Mouse (Mus musculus) liver, postnatal 0 days (tissue): ENCODE measurements around the gene Hlcs. TPM values are rescaled to one million over a fixed set of nuclear protein-coding genes. Genes with fewer than 3 reads are reported as not detected.

ENCODE experiments used
- ATAC-seq: fragments of 200-750 bp; cut with Nextera tagmentation; 2 replicates; pipeline ENCODE4 v1.8.0; 2017; ENCODE audit warnings: mild to moderate bottlenecking, moderate library complexity
- DNase-seq: peaks from one replicate; pipeline ENCODE4 v3.0.0-alpha.2; 2016
- H3K27ac ChIP-seq: fragments of 300-500 bp; sonication (generic); 2 replicates; pipeline ENCODE4 v1.5.1; 2014; ENCODE audit warnings: antibody characterized with exemption, moderate library complexity, mild to moderate bottlenecking, low read depth
- H3K27me3 ChIP-seq: fragments of 300-500 bp; sonication (generic); 2 replicates; pipeline ENCODE4 v1.6.1; 2014; ENCODE audit warnings: low read length, control low read depth, mixed read lengths; ENCODE audit not compliant: insufficient read depth
- H3K36me3 ChIP-seq: fragments of 300-500 bp; sonication (generic); replicated peaks from 2 replicates; pipeline ENCODE4 v1.6.1; 2014; ENCODE audit warnings: mild to moderate bottlenecking, control low read depth, low read length, moderate library complexity, mixed read lengths; ENCODE audit not compliant: insufficient read depth
- H3K4me1 ChIP-seq: fragments of 300-500 bp; sonication (generic); 2 replicates; pipeline ENCODE4 v1.6.1; 2014; ENCODE audit warnings: antibody characterized with exemption, mild to moderate bottlenecking, control low read depth; ENCODE audit not compliant: insufficient read depth
- H3K4me2 ChIP-seq: fragments of 300-500 bp; sonication (generic); 2 replicates; pipeline ENCODE4 v1.6.1; 2014; ENCODE audit warnings: low read depth, mild to moderate bottlenecking, low read length, moderate library complexity, mixed read lengths
- H3K4me3 ChIP-seq: fragments of 300-500 bp; sonication (generic); 2 replicates; pipeline ENCODE4 v1.5.1; 2014; ENCODE audit warnings: low read depth, low read length
- H3K9ac ChIP-seq: fragments of 300-500 bp; sonication (generic); replicated peaks from 2 replicates; pipeline ENCODE4 v1.6.1; 2014; ENCODE audit warnings: mild to moderate bottlenecking, moderate library complexity
- H3K9me3 ChIP-seq: fragments of 300-500 bp; sonication (generic); 2 replicates; pipeline ENCODE4 v1.6.1; 2016; ENCODE audit warnings: mild to moderate bottlenecking, control low read depth, low read length, mixed read lengths
- CTCF ChIP-seq: sonication (generic); IDR thresholded peaks from 2 replicates; pipeline ENCODE4 v1.5.1; 2016; ENCODE audit warnings: antibody characterized with exemption, low read depth
- EP300 ChIP-seq: IDR thresholded peaks from 2 replicates; pipeline ENCODE4 v1.6.1; 2016; ENCODE audit warnings: antibody characterized with exemption, low read depth, mild to moderate bottlenecking
- WGBS: fragments of 180-500 bp; shearing (Covaris S2); extraction: QIAGEN DNeasy Blood & Tissue Kit; methylation state at CpG from one replicate; pipeline ENCODE4 v1.1.7; 2014; ENCODE audit not compliant: insufficient replicate concordance; 5-methylcytosine and 5-hydroxymethylcytosine counted together
- polyA plus RNA-seq: library from polyadenylated mRNA; unstranded; fragments of >200 nt; fragmentation: Nextera tagmentation; extraction: Ambion mirVana; gene quantifications from 2 replicates; pipeline ENCODE4 v1.2.1, GENCODE M21; 2015

Hlcs gene
- polyA plus RNA-seq, 1 experiment from 2014 or later: 2.9 TPM

DNA sequence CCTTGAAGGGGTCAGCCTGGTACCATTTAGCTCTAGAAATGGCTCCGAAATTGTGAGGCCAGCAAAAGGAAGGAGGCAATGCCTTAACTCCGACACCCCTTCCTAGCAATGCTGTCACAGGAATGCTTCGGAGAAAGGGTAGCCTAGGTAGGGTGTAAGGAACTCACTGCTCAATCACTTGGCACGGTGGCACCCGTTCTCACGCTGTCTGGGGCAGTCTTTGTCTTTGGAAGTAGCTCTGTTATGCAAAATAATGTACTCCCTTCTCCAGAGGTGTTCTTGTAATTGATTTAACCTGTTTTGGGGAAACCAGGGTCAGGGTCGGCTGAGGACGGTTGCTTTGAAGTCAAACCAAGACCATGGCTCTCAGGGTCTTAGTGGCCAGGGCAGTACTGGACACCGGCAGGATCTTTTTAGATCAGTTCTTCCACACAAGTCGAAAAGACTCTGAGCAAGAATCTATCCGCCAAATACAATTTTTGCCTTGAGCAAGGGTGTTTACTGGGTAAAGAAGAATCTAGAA lies 225.1 kb downstream of the Hlcs start:
- no peak for DNase-seq

DNA sequence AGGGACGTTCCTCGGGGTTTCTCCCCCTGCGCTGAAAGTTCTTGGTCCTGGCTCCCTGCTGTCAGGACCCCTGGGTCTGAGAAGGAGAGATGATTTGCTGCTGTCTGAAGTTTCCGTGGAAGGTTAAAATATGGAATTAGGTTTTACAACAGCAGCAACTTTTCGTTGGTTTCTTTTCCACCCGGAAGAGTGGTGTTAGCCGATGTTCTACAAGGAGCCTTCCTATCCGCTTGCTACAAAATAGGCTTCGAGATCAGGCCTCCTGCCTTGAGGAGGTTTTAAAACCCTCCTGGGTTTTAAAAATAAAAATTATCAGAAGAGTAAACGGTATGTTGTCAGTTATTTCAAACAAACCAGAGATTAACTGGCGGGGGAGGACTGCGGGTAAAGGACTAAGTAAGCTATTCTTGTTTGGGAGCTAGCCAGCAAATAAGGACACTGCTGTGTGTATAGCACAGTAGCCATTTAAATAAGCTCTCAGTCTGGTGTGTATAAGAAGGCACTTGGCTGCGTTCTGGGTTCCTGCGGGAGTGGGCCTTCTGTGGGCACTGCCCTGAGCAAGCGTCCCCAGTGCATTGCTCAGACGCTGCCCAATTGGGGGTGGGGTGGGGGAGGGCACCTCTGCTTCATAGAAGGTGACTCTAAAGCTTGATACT lies 225.7 kb downstream of the Hlcs start:
- Histone ChIP-seq H3K27me3 (peaks cover 99% of the 10 kb centered on the region), H3K4me3 (no peak overlapping the region), H3K9me3 (no peaks in the 10 kb centered on the region), H3K27ac (no peak overlapping the region), H3K4me1 (peaks cover 9% of the 10 kb centered on the region), H3K9ac (no peak overlapping the region), H3K4me2 (no peak overlapping the region), H3K36me3 (no peaks in the 10 kb centered on the region)
- no peak for DNase-seq
- ATAC-seq: no peak
- no peak for TF ChIP-seq EP300
- TF ChIP-seq CTCF: no peak
- 11% methylated on average over 16 of the region's 16 CpGs for WGBS

More for the DNA sequence above, 225.1 kb downstream of the Hlcs start:
- no peak overlapping the region for H3K27ac ChIP-seq
- H3K9me3 ChIP-seq: no peaks in the 10 kb centered on the region
- H3K4me1 ChIP-seq: peaks cover 9% of the 10 kb centered on the region
- H3K9ac ChIP-seq: no peak overlapping the region
- H3K4me2 ChIP-seq: no peak overlapping the region
- no peak overlapping the region for H3K4me3 ChIP-seq
- 8% methylated on average over 11 of the region's 11 CpGs for WGBS
- no peaks in the 10 kb centered on the region for H3K36me3 ChIP-seq
- ATAC-seq: no peak
- H3K27me3 ChIP-seq: peaks cover 99% of the 10 kb centered on the region
- TF ChIP-seq CTCF (no peak), EP300 (no peak)

DNA sequence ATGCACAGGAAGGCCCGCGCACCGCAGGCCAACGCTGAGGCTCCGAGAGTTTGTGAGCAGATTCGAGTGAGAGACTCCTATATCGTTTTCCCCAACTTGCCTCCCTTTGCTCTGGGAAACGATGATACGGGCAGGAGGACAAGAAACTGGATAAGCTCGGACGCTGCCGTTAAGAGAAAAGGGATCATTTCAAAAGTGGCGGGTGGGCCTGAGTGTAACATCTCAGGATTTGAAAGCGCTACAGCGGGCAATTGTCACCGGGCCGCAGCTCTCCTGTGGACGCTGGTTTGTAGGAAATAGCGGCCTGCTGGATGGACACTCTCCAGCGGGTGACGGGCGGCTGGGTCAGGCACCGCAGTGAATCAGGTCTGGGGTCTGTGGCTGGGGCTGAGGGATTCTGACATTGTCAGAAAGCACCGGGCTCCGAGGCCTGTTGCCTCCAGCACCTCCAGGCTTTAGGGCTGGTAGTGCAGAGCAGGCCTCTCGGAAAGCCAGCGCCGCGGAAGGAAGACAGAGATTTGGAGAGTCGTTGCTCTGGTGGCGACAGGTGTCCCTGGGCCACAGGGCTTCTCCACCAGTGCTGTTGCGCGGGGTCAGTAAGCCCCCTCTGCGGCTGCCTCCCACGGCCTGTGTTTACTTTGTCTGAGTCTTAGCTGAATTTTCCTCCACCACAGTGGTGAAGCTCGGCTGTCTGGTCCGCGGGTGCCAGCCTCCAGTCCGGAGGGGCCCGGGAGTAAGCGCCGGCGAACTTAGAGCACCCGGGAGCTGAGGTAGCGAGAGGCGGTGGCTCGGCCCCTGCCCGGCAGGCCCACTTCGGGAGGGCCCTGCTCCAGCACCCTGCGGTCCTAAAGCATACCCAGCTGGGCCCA lies 226.4 kb downstream of the Hlcs start:
- H3K4me1 ChIP-seq: peaks cover 9% of the 10 kb centered on the region
- WGBS: 2% methylated on average over 50 of the region's 50 CpGs
- H3K9me3 ChIP-seq: no peaks in the 10 kb centered on the region
- ATAC-seq (no peak), DNase-seq (no peak)
- H3K27me3 ChIP-seq: peaks cover 99% of the 10 kb centered on the region
- H3K36me3 ChIP-seq: no peaks in the 10 kb centered on the region
- H3K4me2 ChIP-seq: no peak overlapping the region
- no peak overlapping the region for H3K27ac ChIP-seq
- H3K4me3 ChIP-seq: no peak overlapping the region
- TF ChIP-seq CTCF (no peak), EP300 (no peak)
- no peak overlapping the region for H3K9ac ChIP-seq

GRCm38 (mm10) chr16:94085603-94086285 lies 227.6 kb downstream of the Hlcs start:
- under 1% methylated on average over 54 of the region's 57 CpGs for WGBS
- H3K9me3 ChIP-seq: no peaks in the 10 kb centered on the region
- no peak overlapping the region for H3K9ac ChIP-seq
- H3K27ac ChIP-seq: no peak overlapping the region
- TF ChIP-seq EP300: no peak
- no peak for TF ChIP-seq CTCF
- no peak for DNase-seq
- ATAC-seq: no peak
- peak overlapping the region; percentile 62; the same call in 1 of the 2 replicates for H3K4me2 ChIP-seq
- H3K4me3 ChIP-seq: peak overlapping the region; percentile 41; the same call in 1 of the 2 replicates
- H3K36me3 ChIP-seq: no peaks in the 10 kb centered on the region
- peaks cover 99% of the 10 kb centered on the region for H3K27me3 ChIP-seq
- peaks cover 9% of the 10 kb centered on the region for H3K4me1 ChIP-seq

DNA sequence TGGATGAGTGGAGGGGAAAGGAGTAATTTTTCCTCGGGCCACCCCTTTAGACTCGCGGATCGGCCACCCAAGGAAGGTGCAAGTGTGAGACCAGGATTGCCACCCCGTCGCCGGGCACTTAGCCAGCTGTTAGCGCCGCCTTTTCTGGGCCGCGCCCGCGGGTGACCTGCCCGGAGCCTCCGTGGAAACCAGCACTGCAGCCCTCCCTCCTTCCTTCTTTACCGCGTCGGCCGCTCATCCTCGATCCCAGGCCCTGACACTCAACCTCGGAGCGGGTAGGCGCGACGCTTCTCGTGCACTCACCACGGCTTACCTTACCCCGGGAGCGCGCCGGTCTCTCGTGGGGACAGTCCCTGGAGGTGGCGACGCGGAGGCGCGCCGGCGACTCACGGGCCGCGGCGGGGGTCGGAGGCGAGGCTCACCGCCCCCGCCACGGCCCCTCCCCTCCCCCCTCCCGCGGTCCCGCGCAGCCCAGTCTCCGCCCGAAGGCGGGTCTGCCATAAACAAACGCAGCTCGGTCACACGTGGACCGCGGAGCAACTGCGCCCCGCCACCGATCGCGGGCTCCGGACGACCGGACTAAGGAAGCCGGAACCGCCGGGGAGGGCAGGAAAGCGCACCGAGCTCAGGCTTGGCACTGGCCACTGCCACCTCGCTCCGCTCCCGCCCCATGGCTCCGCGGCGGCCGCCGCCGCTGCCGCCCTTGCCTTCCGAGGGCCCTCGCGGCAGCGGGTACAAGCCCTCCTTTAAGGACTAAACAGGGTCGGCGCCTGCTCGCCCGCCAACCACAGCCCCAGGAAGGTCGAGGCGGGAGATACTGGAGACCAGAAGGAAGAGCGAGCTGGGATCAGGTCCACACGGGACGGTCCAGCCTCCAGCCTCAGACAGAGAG lies 228.4 kb downstream of the Hlcs start, which contains the start of gene Sim2:
TSS of gene Sim2 (plus strand) at position 221 of the 892 bp plus-strand sequence.
- TF ChIP-seq EP300 (no peak), CTCF (no peak)
- H3K4me2 ChIP-seq: peak within 1 kb of the TSS; percentile 62
- no peaks in the 10 kb centered on the region for H3K9me3 ChIP-seq
- H3K27me3 ChIP-seq: peaks cover 99% of the 10 kb centered on the region
- no peak within 1 kb of the TSS for H3K9ac ChIP-seq
- ATAC-seq (no peak), DNase-seq (no peak)
- peak within 1 kb of the TSS; percentile 41 for H3K4me3 ChIP-seq
- no peak within 1 kb of the TSS for H3K27ac ChIP-seq
- peaks cover 9% of the 10 kb centered on the region for H3K4me1 ChIP-seq
- H3K36me3 ChIP-seq: no peaks in the 10 kb centered on the region
- WGBS: 1% methylated on average over 85 of the region's 96 CpGs
